Mouse (Mus musculus) liver, embryonic 16.5 days (tissue): ENCODE measurements around the gene Prdm12. TPM values are rescaled to one million over a fixed set of nuclear protein-coding genes. Genes with fewer than 3 reads are reported as not detected.

Experiments used
- ATAC-seq: fragments of 200-750 bp; cut with Nextera tagmentation; 2 replicates; pipeline ENCODE4 v1.8.0; 2017; ENCODE audit warnings: low read depth, mild to moderate bottlenecking, moderate number of reproducible peaks, moderate library complexity
- H3K27ac ChIP-seq: fragments of 300-500 bp; sonication (generic); 2 replicates; pipeline ENCODE4 v1.5.1; 2014; ENCODE audit warnings: mild to moderate bottlenecking, low read length
- H3K27me3 ChIP-seq: fragments of 300-500 bp; sonication (generic); 2 replicates; pipeline ENCODE4 v1.6.1; 2014; ENCODE audit warnings: low read depth, low read length, mixed read lengths; ENCODE audit not compliant: control insufficient read depth, insufficient read depth
- H3K36me3 ChIP-seq: fragments of 300-500 bp; sonication (generic); 2 replicates; pipeline ENCODE4 v1.6.1; 2014; ENCODE audit warnings: mild to moderate bottlenecking; ENCODE audit not compliant: control insufficient read depth, insufficient read depth
- H3K4me1 ChIP-seq: fragments of 300-500 bp; sonication (generic); 2 replicates; pipeline ENCODE4 v1.6.1; 2014; ENCODE audit warnings: low read depth, low read length, mixed read lengths; ENCODE audit not compliant: control insufficient read depth
- H3K4me2 ChIP-seq: fragments of 300-500 bp; sonication (generic); 2 replicates; pipeline ENCODE4 v1.6.1; 2014; ENCODE audit warnings: low read depth, low read length, mixed read lengths
- H3K4me3 ChIP-seq: fragments of 300-500 bp; sonication (generic); 2 replicates; pipeline ENCODE4 v1.5.1; 2014; ENCODE audit warnings: low read depth, mild to moderate bottlenecking, low read length
- H3K9ac ChIP-seq: fragments of 300-500 bp; sonication (generic); 2 replicates; pipeline ENCODE4 v1.6.1; 2014; ENCODE audit warnings: low read depth, low read length
- H3K9me3 ChIP-seq: fragments of 300-500 bp; sonication (generic); replicated peaks from 2 replicates; pipeline ENCODE4 v1.6.1; 2016; ENCODE audit warnings: low read length; ENCODE audit not compliant: control insufficient read depth
- WGBS: fragments of 180-500 bp; shearing (Covaris S2); extraction: QIAGEN DNeasy Blood & Tissue Kit; methylation state at CpG from one replicate; pipeline ENCODE4 v1.1.7; 2014; ENCODE audit not compliant: insufficient replicate concordance; 5-methylcytosine and 5-hydroxymethylcytosine counted together
- polyA plus RNA-seq: library from polyadenylated mRNA; unstranded; fragments of >200 nt; fragmentation: Nextera tagmentation; extraction: Ambion mirVana; gene quantifications from 2 replicates; pipeline ENCODE4 v1.2.1, GENCODE M21; 2015

The Prdm12 gene
- polyA plus RNA-seq, 1 experiment from 2014 or later: not detected

- ATAC-seq: no peak
- H3K4me1 ChIP-seq: no peaks in the 10 kb centered on the region
- 80% methylated on average over 14 of the region's 14 CpGs for WGBS
- H3K27ac ChIP-seq: no peak overlapping the region
- H3K9ac ChIP-seq: no peak overlapping the region
- H3K9me3 ChIP-seq: no peaks in the 10 kb centered on the region
- H3K4me3 ChIP-seq: no peak overlapping the region
- H3K4me2 ChIP-seq: no peak overlapping the region
- no peaks in the 10 kb centered on the region for H3K27me3 ChIP-seq
- H3K36me3 ChIP-seq: peaks cover 4% of the 10 kb centered on the region
These were observed 21.2 kb upstream of the Prdm12 start for GRCm38 (mm10) chr2:31618484-31619161.

GRCm38 (mm10) chr2:31619208-31619607 is 20.6 kb upstream of the Prdm12 start:
- Histone ChIP-seq H3K36me3 (peaks cover 4% of the 10 kb centered on the region), H3K4me1 (no peaks in the 10 kb centered on the region), H3K27ac (no peak overlapping the region), H3K9me3 (no peaks in the 10 kb centered on the region), H3K4me3 (no peak overlapping the region), H3K27me3 (no peaks in the 10 kb centered on the region), H3K9ac (no peak overlapping the region), H3K4me2 (no peak overlapping the region)
- WGBS: 71% methylated on average over 6 of the region's 6 CpGs
- ATAC-seq: no peak

GRCm38 (mm10) chr2:31633531-31633930 is 6.3 kb upstream of the Prdm12 start:
- no peak for ATAC-seq
- H3K36me3 ChIP-seq: no peaks in the 10 kb centered on the region

GRCm38 (mm10) chr2:31635281-31636137 is 4.3 kb upstream of the Prdm12 start:
- ATAC-seq: no peak
- Histone ChIP-seq H3K36me3 (no peaks in the 10 kb centered on the region), H3K27ac (no peak overlapping the region), H3K4me3 (no peak overlapping the region), H3K27me3 (peaks cover 84% of the 10 kb centered on the region), H3K9ac (no peak overlapping the region), H3K4me2 (no peak overlapping the region), H3K4me1 (peaks cover 2% of the 10 kb centered on the region; the same call in 1 of the 2 replicates), H3K9me3 (no peaks in the 10 kb centered on the region)
- 1% methylated on average over 52 of the region's 52 CpGs for WGBS

More at GRCm38 (mm10) chr2:31633531-31633930, 6.3 kb upstream of the Prdm12 start:
- Histone ChIP-seq H3K27ac (no peak overlapping the region), H3K27me3 (peaks cover 64% of the 10 kb centered on the region), H3K4me3 (no peak overlapping the region), H3K9ac (no peak overlapping the region), H3K4me2 (no peak overlapping the region), H3K4me1 (peaks cover 2% of the 10 kb centered on the region; the same call in 1 of the 2 replicates), H3K9me3 (no peaks in the 10 kb centered on the region)
- 36% methylated on average over 3 of the region's 3 CpGs for WGBS

- Histone ChIP-seq H3K9me3 (no peaks in the 10 kb centered on the region), H3K4me3 (no peak overlapping the region), H3K27ac (no peak overlapping the region), H3K4me1 (peaks cover 2% of the 10 kb centered on the region; the same call in 1 of the 2 replicates), H3K9ac (no peak overlapping the region), H3K27me3 (peaks cover 91% of the 10 kb centered on the region), H3K4me2 (no peak overlapping the region), H3K36me3 (no peaks in the 10 kb centered on the region)
- ATAC-seq: no peak
- 2% methylated on average over 48 of the region's 48 CpGs for WGBS
These were observed 3.6 kb upstream of the Prdm12 start for GRCm38 (mm10) chr2:31636138-31636741.

GRCm38 (mm10) chr2:31636742-31637141 is 3.1 kb upstream of the Prdm12 start:
- 1% methylated on average over 35 of the region's 35 CpGs for WGBS
- no peak for ATAC-seq
- peaks cover 2% of the 10 kb centered on the region; the same call in 1 of the 2 replicates for H3K4me1 ChIP-seq
- no peak overlapping the region for H3K27ac ChIP-seq
- H3K9ac ChIP-seq: no peak overlapping the region
- H3K27me3 ChIP-seq: peaks cover 96% of the 10 kb centered on the region
- H3K4me3 ChIP-seq: no peak overlapping the region
- H3K4me2 ChIP-seq: no peak overlapping the region
- no peaks in the 10 kb centered on the region for H3K9me3 ChIP-seq
- H3K36me3 ChIP-seq: no peaks in the 10 kb centered on the region

- peaks cover 2% of the 10 kb centered on the region; the same call in 1 of the 2 replicates for H3K4me1 ChIP-seq
- WGBS: 5% methylated on average over 12 of the region's 12 CpGs
- H3K27me3 ChIP-seq: peaks cover 98% of the 10 kb centered on the region
- no peak overlapping the region for H3K27ac ChIP-seq
- no peak overlapping the region for H3K4me3 ChIP-seq
- H3K4me2 ChIP-seq: no peak overlapping the region
- ATAC-seq: no peak
- H3K9me3 ChIP-seq: no peaks in the 10 kb centered on the region
- H3K9ac ChIP-seq: no peak overlapping the region
- no peaks in the 10 kb centered on the region for H3K36me3 ChIP-seq
These were observed 2.5 kb upstream of the Prdm12 start for GRCm38 (mm10) chr2:31637311-31637710.

- Histone ChIP-seq H3K9ac (no peak overlapping the region), H3K4me3 (no peak overlapping the region), H3K27me3 (peaks cover 99% of the 10 kb centered on the region), H3K4me2 (no peak overlapping the region), H3K9me3 (no peaks in the 10 kb centered on the region), H3K36me3 (no peaks in the 10 kb centered on the region), H3K27ac (no peak overlapping the region), H3K4me1 (peaks cover 2% of the 10 kb centered on the region; the same call in 1 of the 2 replicates)
- no peak for ATAC-seq
- 2% methylated on average over 22 of the region's 22 CpGs for WGBS
These were observed 2.0 kb upstream of the Prdm12 start for GRCm38 (mm10) chr2:31637807-31638206.
